Mouse (Mus musculus) adrenal gland, postnatal 25 days (tissue): ENCODE measurements around the gene Nhlh1. TPM values are rescaled to one million over a fixed set of nuclear protein-coding genes. Genes with fewer than 3 reads are reported as not detected.

Experiments used
- DNase-seq: peaks from one replicate; pipeline ENCODE4 v3.0.0; 2021; ENCODE audit warnings: mixed read lengths
- total RNA-seq: library from RNA; stranded (reverse); gene quantifications from 2 replicates; pipeline ENCODE4 v1.2.3, GENCODE M21; 2021

The Nhlh1 gene
- total RNA-seq, 1 experiment from 2014 or later, result not detected

GRCm38 (mm10) chr1:172053541-172054440, 3.6 kb downstream of the Nhlh1 start:
- no peak for DNase-seq

GRCm38 (mm10) chr1:172052766-172053279, 4.5 kb downstream of the Nhlh1 start:
- no peak for DNase-seq

- DNase-seq, result no peak
These were observed 8.1 kb downstream of the Nhlh1 start for GRCm38 (mm10) chr1:172049131-172049782.

GRCm38 (mm10) chr1:172048241-172048734, 9.1 kb downstream of the Nhlh1 start:
- DNase-seq, result no peak

GRCm38 (mm10) chr1:172046938-172047337, 10.4 kb downstream of the Nhlh1 start:
- peak; percentile 77 for DNase-seq

- no peak for DNase-seq
These were observed 11.0 kb downstream of the Nhlh1 start for GRCm38 (mm10) chr1:172046410-172046809.

GRCm38 (mm10) chr1:172029914-172030313, 27.5 kb downstream of the Nhlh1 start:
- DNase-seq, result no peak

- DNase-seq, result no peak
These were observed 28.7 kb downstream of the Nhlh1 start, which contains the start of gene Vangl2 for GRCm38 (mm10) chr1:172028394-172029275. Gene Vangl2, minus strand, starts transcription at chr1:172028444.

- DNase-seq, result no peak
These were observed 29.6 kb downstream of the Nhlh1 start for GRCm38 (mm10) chr1:172027809-172028102.

GRCm38 (mm10) chr1:172027010-172027808, 30.2 kb downstream of the Nhlh1 start:
- DNase-seq, result peak; percentile 92

- no peak for DNase-seq
These were observed 31.0 kb downstream of the Nhlh1 start for GRCm38 (mm10) chr1:172026201-172026901.

GRCm38 (mm10) chr1:172025201-172025904, 32.0 kb downstream of the Nhlh1 start:
- no peak for DNase-seq

- DNase-seq, result no peak
These were observed 33.1 kb downstream of the Nhlh1 start for GRCm38 (mm10) chr1:172024140-172024895.

- no peak for DNase-seq
These were observed 37.4 kb downstream of the Nhlh1 start for GRCm38 (mm10) chr1:172019863-172020521.

- no peak for DNase-seq
These were observed 38.0 kb downstream of the Nhlh1 start for GRCm38 (mm10) chr1:172019339-172019738.

GRCm38 (mm10) chr1:172018336-172019311, 38.7 kb downstream of the Nhlh1 start:
- no peak for DNase-seq

- DNase-seq, result no peak
These were observed 39.8 kb downstream of the Nhlh1 start for GRCm38 (mm10) chr1:172017517-172018070.
